Mouse (Mus musculus) hindbrain, embryonic 16.5 days (tissue): ENCODE data around the gene Slc28a1. TPM values are rescaled to one million over a fixed set of nuclear protein-coding genes. Genes with fewer than 3 reads are reported as not detected.
A peak's percentile ranks its signal among the peaks of the same experiment; 100 is the strongest.

Source experiments
- ATAC-seq: fragments of 200-750 bp; cut with Nextera tagmentation; 2 replicates; pipeline ENCODE4 v1.8.0; 2017; ENCODE audit warnings: moderate TSS enrichment, moderate library complexity
- H3K27ac ChIP-seq: fragments of 300-500 bp; sonication (generic); 2 replicates; pipeline ENCODE4 v1.5.1; 2014; ENCODE audit warnings: low read depth, mild to moderate bottlenecking, control low read depth, low read length, moderate library complexity
- H3K27me3 ChIP-seq: fragments of 300-500 bp; sonication (generic); replicated peaks from 2 replicates; pipeline ENCODE4 v1.6.1; 2014; ENCODE audit warnings: low read length; ENCODE audit not compliant: control insufficient read depth, insufficient read depth
- H3K36me3 ChIP-seq: fragments of 300-500 bp; sonication (generic); 2 replicates; pipeline ENCODE4 v1.6.1; 2014; ENCODE audit warnings: mild to moderate bottlenecking, low read length, moderate library complexity, mixed read lengths; ENCODE audit not compliant: control insufficient read depth, insufficient read depth
- H3K4me1 ChIP-seq: fragments of 300-500 bp; sonication (generic); 2 replicates; pipeline ENCODE4 v1.6.1; 2014; ENCODE audit warnings: low read depth, low read length; ENCODE audit not compliant: control insufficient read depth, insufficient read depth
- H3K4me2 ChIP-seq: fragments of 300-500 bp; sonication (generic); 2 replicates; pipeline ENCODE4 v1.6.1; 2014; ENCODE audit warnings: mild to moderate bottlenecking, low read length, control low read depth, moderate library complexity
- H3K4me3 ChIP-seq: fragments of 300-500 bp; sonication (generic); 2 replicates; pipeline ENCODE4 v1.5.1; 2014; ENCODE audit warnings: mild to moderate bottlenecking, low read length, control low read depth, moderate library complexity
- H3K9ac ChIP-seq: fragments of 300-500 bp; sonication (generic); 2 replicates; pipeline ENCODE4 v1.6.1; 2014; ENCODE audit warnings: low read depth, mild to moderate bottlenecking, control low read depth, low read length, moderate library complexity
- H3K9me3 ChIP-seq: fragments of 300-500 bp; sonication (generic); 2 replicates; pipeline ENCODE4 v1.6.1; 2014; ENCODE audit warnings: mild to moderate bottlenecking, low read length, moderate library complexity; ENCODE audit not compliant: control insufficient read depth
- WGBS: fragments of 180-500 bp; shearing (Covaris S2); extraction: QIAGEN DNeasy Blood & Tissue Kit; methylation state at CpG from one replicate; pipeline ENCODE4 v1.1.7; 2014; 5-methylcytosine and 5-hydroxymethylcytosine counted together
- polyA plus RNA-seq: library from polyadenylated mRNA; unstranded; fragments of >200 nt; fragmentation: Nextera tagmentation; extraction: Ambion mirVana; gene quantifications from 2 replicates; pipeline ENCODE4 v1.2.1, GENCODE M21; 2015

The Slc28a1 gene
- polyA plus RNA-seq, 1 experiment from 2014 or later = not detected

- ATAC-seq = no peak
- Histone ChIP-seq H3K9me3 (no peaks in the 10 kb centered on the region), H3K4me1 (peaks cover 3% of the 10 kb centered on the region; the same call in 1 of the 2 replicates), H3K9ac (no peak overlapping the region), H3K27me3 (no peaks in the 10 kb centered on the region), H3K27ac (no peak overlapping the region), H3K4me3 (no peak overlapping the region), H3K36me3 (no peaks in the 10 kb centered on the region), H3K4me2 (no peak overlapping the region)
- 49% methylated on average over 3 of the region's 3 CpGs for WGBS
Observed at GRCm38 (mm10) chr7:81121099-81121498, 6.5 kb downstream of the Slc28a1 start.

GRCm38 (mm10) chr7:81122808-81123207, 8.2 kb downstream of the Slc28a1 start:
- Histone ChIP-seq H3K36me3 (no peaks in the 10 kb centered on the region), H3K27me3 (no peaks in the 10 kb centered on the region), H3K4me3 (no peak overlapping the region), H3K27ac (no peak overlapping the region), H3K4me1 (peaks cover 3% of the 10 kb centered on the region; the same call in 1 of the 2 replicates), H3K4me2 (no peak overlapping the region), H3K9ac (no peak overlapping the region), H3K9me3 (no peaks in the 10 kb centered on the region)
- 66% methylated on average over 2 of the region's 2 CpGs for whole genome bisulfite sequencing
- ATAC-seq = no peak

- Histone ChIP-seq H3K9me3 (no peaks in the 10 kb centered on the region), H3K27me3 (no peaks in the 10 kb centered on the region), H3K9ac (no peak overlapping the region), H3K4me2 (no peak overlapping the region), H3K27ac (no peak overlapping the region), H3K4me1 (peaks cover 3% of the 10 kb centered on the region; the same call in 1 of the 2 replicates), H3K4me3 (no peak overlapping the region), H3K36me3 (no peaks in the 10 kb centered on the region)
- ATAC-seq = no peak
- WGBS = 92% methylated on average over 5 of the region's 5 CpGs
Observed at GRCm38 (mm10) chr7:81123553-81123952, 9.0 kb downstream of the Slc28a1 start.

- H3K27me3 ChIP-seq = no peaks in the 10 kb centered on the region
- H3K4me2 ChIP-seq = no peak overlapping the region
- WGBS = 74% methylated on average over 8 of the region's 8 CpGs
- H3K36me3 ChIP-seq = no peaks in the 10 kb centered on the region
- no peak overlapping the region for H3K9ac ChIP-seq
- H3K4me3 ChIP-seq = no peak overlapping the region
- no peaks in the 10 kb centered on the region for H3K9me3 ChIP-seq
- H3K27ac ChIP-seq = no peak overlapping the region
- no peak for ATAC-seq
- peaks cover 3% of the 10 kb centered on the region; the same call in 1 of the 2 replicates for H3K4me1 ChIP-seq
Observed at GRCm38 (mm10) chr7:81124773-81125172, 10.2 kb downstream of the Slc28a1 start.

- Histone ChIP-seq H3K9me3 (no peaks in the 10 kb centered on the region), H3K4me1 (peaks cover 3% of the 10 kb centered on the region; the same call in 1 of the 2 replicates), H3K27ac (no peak overlapping the region), H3K27me3 (no peaks in the 10 kb centered on the region), H3K4me2 (no peak overlapping the region), H3K9ac (no peak overlapping the region), H3K4me3 (no peak overlapping the region), H3K36me3 (no peaks in the 10 kb centered on the region)
- 55% methylated on average over 10 of the region's 10 CpGs for WGBS
- peak; percentile 88 for ATAC-seq
Observed at GRCm38 (mm10) chr7:81125215-81126175, 10.9 kb downstream of the Slc28a1 start.

GRCm38 (mm10) chr7:81131864-81132263, 17.3 kb downstream of the Slc28a1 start:
- Histone ChIP-seq H3K36me3 (no peaks in the 10 kb centered on the region), H3K27ac (no peak overlapping the region), H3K9ac (no peak overlapping the region), H3K4me3 (no peak overlapping the region), H3K27me3 (no peaks in the 10 kb centered on the region), H3K9me3 (no peaks in the 10 kb centered on the region), H3K4me2 (no peak overlapping the region), H3K4me1 (no peaks in the 10 kb centered on the region)
- ATAC-seq = no peak
- 88% methylated on average over 7 of the region's 7 CpGs for WGBS

GRCm38 (mm10) chr7:81132851-81133279, 18.3 kb downstream of the Slc28a1 start:
- Histone ChIP-seq H3K27me3 (no peaks in the 10 kb centered on the region), H3K9ac (no peak overlapping the region), H3K4me1 (no peaks in the 10 kb centered on the region), H3K9me3 (no peaks in the 10 kb centered on the region), H3K4me2 (no peak overlapping the region), H3K4me3 (no peak overlapping the region), H3K27ac (no peak overlapping the region), H3K36me3 (no peaks in the 10 kb centered on the region)
- ATAC-seq = peak; percentile 24; the same call in 1 of the 2 replicates
- WGBS = 12% methylated on average over 2 of the region's 2 CpGs

GRCm38 (mm10) chr7:81133416-81133815, 18.8 kb downstream of the Slc28a1 start:
- no peak for ATAC-seq
- WGBS = 58% methylated on average over 6 of the region's 6 CpGs
- no peaks in the 10 kb centered on the region for H3K36me3 ChIP-seq

GRCm38 (mm10) chr7:81133941-81134340, 19.3 kb downstream of the Slc28a1 start:
- Histone ChIP-seq H3K4me3 (no peak overlapping the region), H3K4me1 (no peaks in the 10 kb centered on the region), H3K27me3 (no peaks in the 10 kb centered on the region), H3K36me3 (no peaks in the 10 kb centered on the region), H3K9ac (no peak overlapping the region), H3K4me2 (no peak overlapping the region), H3K9me3 (no peaks in the 10 kb centered on the region), H3K27ac (no peak overlapping the region)
- peak; percentile 32 for ATAC-seq
- 63% methylated on average over 2 of the region's 2 CpGs for WGBS

More at GRCm38 (mm10) chr7:81133416-81133815, 18.8 kb downstream of the Slc28a1 start:
- Histone ChIP-seq H3K27ac (no peak overlapping the region), H3K4me3 (no peak overlapping the region), H3K9me3 (no peaks in the 10 kb centered on the region), H3K4me2 (no peak overlapping the region), H3K27me3 (no peaks in the 10 kb centered on the region), H3K9ac (no peak overlapping the region), H3K4me1 (no peaks in the 10 kb centered on the region)
